Mouse (Mus musculus): ENCODE measurements around the gene Slc35f1. TPM values are rescaled to one million over a fixed set of nuclear protein-coding genes. Genes with fewer than 3 reads are reported as not detected.

The Slc35f1 gene
- total and polyA plus RNA-seq, 3 experiments: not detected

- no peaks in the 10 kb centered on the region for H3K79me2 ChIP-seq (ENCODE audit: control insufficient read depth, insufficient read depth, low read length, poor library complexity)
- TF ChIP-seq MYB (IDR thresholded peaks at IDR 0.05; ENCODE audit: low read depth, low read length) (no peak), CHD1 (IDR thresholded peaks at IDR 0.05; ENCODE audit: low read depth, low read length) (no peak), MAFK (IDR thresholded peaks at IDR 0.05; ENCODE audit: borderline replicate concordance, low read depth, low read length) (no peak), TCF12 (IDR thresholded peaks at IDR 0.05; ENCODE audit: low read depth, low read length) (no peak), CHD2 (IDR thresholded peaks at IDR 0.05; ENCODE audit: low read length) (no peak), USF2 (IDR thresholded peaks at IDR 0.05; ENCODE audit: borderline replicate concordance in 1 of 2, insufficient read depth in 1 of 2, low read depth in 1 of 2, low read length in 2 of 2) (no peak), E2F4 (IDR thresholded peaks at IDR 0.05; ENCODE audit: borderline replicate concordance, low read depth, low read length) (no peak), TAL1 (IDR thresholded peaks at IDR 0.05; ENCODE audit: low read length) (no peak), ZC3H11A (IDR thresholded peaks at IDR 0.05; ENCODE audit: low read depth, low read length) (no peak), ZNF384 (IDR thresholded peaks at IDR 0.05; ENCODE audit: low read depth, low read length) (no peak), TBP (IDR thresholded peaks at IDR 0.05; ENCODE audit: low read depth, low read length) (no peak), NRF1 (IDR thresholded peaks at IDR 0.05; ENCODE audit: insufficient read depth, low read depth, low read length, poor library complexity, severe bottlenecking) (no peak), MAZ (IDR thresholded peaks at IDR 0.05; ENCODE audit: low read depth, low read length) (no peak), MYC (IDR thresholded peaks at IDR 0.05; ENCODE audit: low read depth, low read length) (no peak), HCFC1 (IDR thresholded peaks at IDR 0.05; ENCODE audit: low read depth, low read length) (no peak), CTCF (IDR thresholded peaks at IDR 0.05 in 2 of 3, conservative IDR thresholded peaks at IDR 0.05 in 1 of 3; ENCODE audit: control insufficient read depth in 1 of 3, insufficient read depth in 1 of 3, low read depth in 2 of 3, low read length in 3 of 3, poor library complexity in 1 of 3, severe bottlenecking in 1 of 3) (no peak), EP300 (IDR thresholded peaks at IDR 0.05; ENCODE audit: low read depth in 1 of 2, low read length in 2 of 2) (no peak), POLR2A (IDR thresholded peaks at IDR 0.05; ENCODE audit: control insufficient read depth in 1 of 2, insufficient read depth in 1 of 2, low read depth in 1 of 2, low read length in 2 of 2, poor library complexity in 1 of 2) (no peak)
- H3K9ac ChIP-seq (ENCODE audit: control insufficient read depth, low read depth, low read length, poor library complexity, severe bottlenecking): no peak overlapping the region
- no peaks in the 10 kb centered on the region for H3K4me1 ChIP-seq (ENCODE audit: control insufficient read depth in 1 of 2, insufficient read depth in 2 of 2, low read length in 2 of 2)
- H3K27ac ChIP-seq (ENCODE audit: control insufficient read depth, low read depth, low read length): no peak overlapping the region
- H3K9me3 ChIP-seq (replicated peaks; ENCODE audit: insufficient read depth, low read length): no peaks in the 10 kb centered on the region
- DNase-seq (ENCODE audit: low read depth, low spot score): no peak
- no peaks in the 10 kb centered on the region for H3K36me3 ChIP-seq (ENCODE audit: control insufficient read depth in 1 of 2, insufficient read depth in 2 of 2, low read length in 2 of 2)
- H3K27me3 ChIP-seq (ENCODE audit: control insufficient read depth in 1 of 2, insufficient read depth in 2 of 2, low read length in 2 of 2): no peaks in the 10 kb centered on the region; a peak in 2 of 4 replicates
- no peak overlapping the region for H3K4me3 ChIP-seq (ENCODE audit: control insufficient read depth in 1 of 2, insufficient read depth in 1 of 2, low read depth in 2 of 2, low read length in 2 of 2)
Observed at GRCm38 (mm10) chr10:53120608-53121007, 430.3 kb downstream of the Slc35f1 start.

GRCm38 (mm10) chr10:53124365-53124764 lies 434.0 kb downstream of the Slc35f1 start:
- TF ChIP-seq SMC3 (IDR thresholded peaks at IDR 0.05; ENCODE audit: low read depth, low read length) (no peak), TAL1 (IDR thresholded peaks at IDR 0.05; ENCODE audit: low read length) (no peak), CTCF (IDR thresholded peaks at IDR 0.05 in 2 of 3, conservative IDR thresholded peaks at IDR 0.05 in 1 of 3; ENCODE audit: control insufficient read depth in 1 of 3, insufficient read depth in 1 of 3, low read depth in 2 of 3, low read length in 3 of 3, poor library complexity in 1 of 3, severe bottlenecking in 1 of 3) (no peak), GABPA (IDR thresholded peaks at IDR 0.05; ENCODE audit: low read depth, low read length) (no peak), GATA1 (IDR thresholded peaks at IDR 0.05; ENCODE audit: low read depth, low read length) (no peak), MAX (IDR thresholded peaks at IDR 0.05; ENCODE audit: low read length) (no peak), ZMIZ1 (IDR thresholded peaks at IDR 0.05; ENCODE audit: low read depth, low read length) (no peak), HCFC1 (IDR thresholded peaks at IDR 0.05; ENCODE audit: low read depth, low read length) (no peak), MEF2A (IDR thresholded peaks at IDR 0.05; ENCODE audit: extremely low read depth, insufficient replicate concordance, low read depth, low read length, poor library complexity, severe bottlenecking) (no peak), UBTF (IDR thresholded peaks at IDR 0.05; ENCODE audit: borderline replicate concordance, insufficient read depth, low read depth, low read length) (no peak), CHD1 (IDR thresholded peaks at IDR 0.05; ENCODE audit: low read depth, low read length) (no peak), NRF1 (IDR thresholded peaks at IDR 0.05; ENCODE audit: insufficient read depth, low read depth, low read length, poor library complexity, severe bottlenecking) (no peak), MXI1 (IDR thresholded peaks at IDR 0.05; ENCODE audit: low read depth, low read length) (no peak), NELFE (IDR thresholded peaks at IDR 0.05; ENCODE audit: low read depth, low read length) (no peak), MYC (IDR thresholded peaks at IDR 0.05; ENCODE audit: low read depth, low read length) (no peak), ZNF384 (IDR thresholded peaks at IDR 0.05; ENCODE audit: low read depth, low read length) (no peak), JUND (IDR thresholded peaks at IDR 0.05; ENCODE audit: low read depth, low read length) (no peak)
- H3K4me3 ChIP-seq (ENCODE audit: control insufficient read depth in 1 of 2, insufficient read depth in 1 of 2, low read depth in 2 of 2, low read length in 2 of 2): no peak overlapping the region
- H3K79me2 ChIP-seq (ENCODE audit: control insufficient read depth, insufficient read depth, low read length, poor library complexity): no peaks in the 10 kb centered on the region
- no peaks in the 10 kb centered on the region for H3K4me1 ChIP-seq (ENCODE audit: control insufficient read depth in 1 of 2, insufficient read depth in 2 of 2, low read length in 2 of 2)
- no peaks in the 10 kb centered on the region for H3K36me3 ChIP-seq (ENCODE audit: control insufficient read depth in 1 of 2, insufficient read depth in 2 of 2, low read length in 2 of 2)
- no peak overlapping the region for H3K9ac ChIP-seq (ENCODE audit: control insufficient read depth, low read depth, low read length, poor library complexity, severe bottlenecking)
- H3K27ac ChIP-seq (ENCODE audit: control insufficient read depth, low read depth, low read length): no peak overlapping the region
- H3K9me3 ChIP-seq (replicated peaks; ENCODE audit: insufficient read depth, low read length): no peaks in the 10 kb centered on the region
- no peaks in the 10 kb centered on the region; a peak in 2 of 4 replicates for H3K27me3 ChIP-seq (ENCODE audit: control insufficient read depth in 1 of 2, insufficient read depth in 2 of 2, low read length in 2 of 2)
- DNase-seq (ENCODE audit: low read depth, low spot score): no peak

Measured in MEL (cell line).